In genomic region chr15:27503221-27503620, GRCm38 (mm10) we compare ENCODE assay signal across 12 mouse cellular contexts. TPM values are rescaled to one million over a fixed set of nuclear protein-coding genes. Genes with fewer than 3 reads are reported as not detected.
DNase-seq lines count a peak whose midpoint lies in the region; ATAC-seq and TF ChIP-seq lines count a peak whose summit lies in the region.
"Had no signal": no experiment of that assay in that cellular context is flagged by ENCODE, and none has a peak within 500 bp of the region (broad histone marks: within the 10 kb centered on the region; RNA-seq: fewer than 3 reads in every experiment).

No protein-coding gene starts in this region.

- no peaks in the 10 kb centered on the region for H3K9me3 ChIP-seq in forebrain, postnatal 0 days (ENCODE audit: low read length)
- H3K9me3 ChIP-seq in forebrain, embryonic 10.5 days = no peaks in the 10 kb centered on the region
- H3K9me3 ChIP-seq in stomach, embryonic 16.5 days (replicated peaks; ENCODE audit: control insufficient read depth, low read length) = no peaks in the 10 kb centered on the region
- no peaks in the 10 kb centered on the region for H3K9me3 ChIP-seq in stomach, postnatal 0 days (ENCODE audit: control insufficient read depth, low read length)
- H3K9me3 ChIP-seq: hindbrain, embryonic 10.5 days; limb, embryonic 13.5 days had no signal

- no peak overlapping the region for H3K4me3 ChIP-seq in forebrain, postnatal 0 days (ENCODE audit: low read depth, low read length)
- H3K4me3 ChIP-seq in forebrain, embryonic 10.5 days = no peak overlapping the region
- H3K4me3 ChIP-seq in stomach, embryonic 16.5 days (replicated peaks; ENCODE audit: low read length) = no peak overlapping the region
- no peak overlapping the region for H3K4me3 ChIP-seq in stomach, postnatal 0 days (ENCODE audit: low read depth, low read length)
- H3K4me3 ChIP-seq: hindbrain, embryonic 10.5 days; limb, embryonic 13.5 days had no signal

- DNase-seq in forebrain, postnatal 0 days = peak; percentile 37
- DNase-seq in forebrain, embryonic 10.5 days (ENCODE audit: extremely low spot score, low spot score) = no peak
- no peak for DNase-seq in stomach, postnatal 0 days (ENCODE audit: low spot score)
- DNase-seq in left cerebral cortex, postnatal 36 days (ENCODE audit: low spot score in 2 of 2) = peak; percentile 55 to 69
- peak; percentile 71 for DNase-seq in telencephalon, adult 2 months (ENCODE audit: low read depth, low spot score)
- DNase-seq in urinary bladder, postnatal 4 days (ENCODE audit: low spot score in 2 of 2) = no peak
- DNase-seq in kidney, adult 9 months = no peak
- DNase-seq: adrenal gland, adult 2 months; kidney, postnatal 14 days had no signal

- no peak overlapping the region for H3K9ac ChIP-seq in forebrain, postnatal 0 days
- H3K9ac ChIP-seq in stomach, embryonic 16.5 days (ENCODE audit: low read length) = no peak overlapping the region
- no peak overlapping the region for H3K9ac ChIP-seq in stomach, postnatal 0 days (ENCODE audit: low read length)
- H3K9ac ChIP-seq: limb, embryonic 13.5 days had no signal

- intact Hi-C loops in left cerebral cortex, postnatal 36 days (cut with DNase I) = loop anchor here (5.0 kb wide), 1 partner anchor 36 kb away; the partner anchor contains the start of gene Ank

- TF ChIP-seq EP300 in stomach, postnatal 0 days (optimal IDR thresholded peaks at IDR 0.05) = no peak

- TF ChIP-seq CTCF in forebrain, postnatal 0 days (IDR thresholded peaks at IDR 0.05; ENCODE audit: low read depth) = no peak
- TF ChIP-seq CTCF in stomach, postnatal 0 days (IDR thresholded peaks at IDR 0.05; ENCODE audit: low read depth) = no peak

- H3K36me3 ChIP-seq in forebrain, postnatal 0 days (ENCODE audit: insufficient read depth) = no peaks in the 10 kb centered on the region
- no peaks in the 10 kb centered on the region for H3K36me3 ChIP-seq in forebrain, embryonic 10.5 days (replicated peaks)
- no peaks in the 10 kb centered on the region for H3K36me3 ChIP-seq in stomach, embryonic 16.5 days (ENCODE audit: control insufficient read depth, insufficient read depth, low read length)
- H3K36me3 ChIP-seq in stomach, postnatal 0 days (ENCODE audit: control insufficient read depth, insufficient read depth, low read length) = no peaks in the 10 kb centered on the region
- H3K36me3 ChIP-seq: hindbrain, embryonic 10.5 days; limb, embryonic 13.5 days had no signal

- H3K4me1 ChIP-seq in forebrain, postnatal 0 days (ENCODE audit: insufficient read depth) = no peaks in the 10 kb centered on the region
- H3K4me1 ChIP-seq in forebrain, embryonic 10.5 days = peaks cover 24% of the 10 kb centered on the region
- peaks cover 36% of the 10 kb centered on the region for H3K4me1 ChIP-seq in stomach, embryonic 16.5 days (ENCODE audit: control insufficient read depth, insufficient read depth, low read length)
- H3K4me1 ChIP-seq in stomach, postnatal 0 days (replicated peaks; ENCODE audit: control insufficient read depth, insufficient read depth) = no peaks in the 10 kb centered on the region; the same call in 1 of the 2 replicates

- ATAC-seq in forebrain, postnatal 0 days = peak; percentile 53
- ATAC-seq in stomach, embryonic 16.5 days (ENCODE audit: insufficient read depth, low FRiP score) = no peak
- no peak for ATAC-seq in stomach, postnatal 0 days (ENCODE audit: low FRiP score, low TSS enrichment)

- 0 out of 2 replicates have a peak overlapping the region, but pooled peaks have one; percentile 5 for H3K27ac ChIP-seq in forebrain, postnatal 0 days (ENCODE audit: low read depth, low read length)
- no peak overlapping the region for H3K27ac ChIP-seq in forebrain, embryonic 10.5 days
- peak overlapping the region; percentile 43 for H3K27ac ChIP-seq in stomach, embryonic 16.5 days (ENCODE audit: low read length)
- H3K27ac ChIP-seq in stomach, postnatal 0 days (replicated peaks) = no peak overlapping the region
- H3K27ac ChIP-seq: hindbrain, embryonic 10.5 days; limb, embryonic 13.5 days had no signal

- 62% methylated on average over 9 of the region's 9 CpGs for WGBS in forebrain, postnatal 0 days
- WGBS in forebrain, embryonic 10.5 days = 92% methylated on average over 9 of the region's 9 CpGs
- 53% methylated on average over 9 of the region's 9 CpGs for WGBS in stomach, embryonic 16.5 days
- 41% methylated on average over 9 of the region's 9 CpGs for WGBS in stomach, postnatal 0 days

- H3K4me2 ChIP-seq in forebrain, postnatal 0 days (ENCODE audit: low read depth) = no peak overlapping the region
- H3K4me2 ChIP-seq in stomach, embryonic 16.5 days (ENCODE audit: low read depth, low read length) = no peak overlapping the region
- no peak overlapping the region for H3K4me2 ChIP-seq in stomach, postnatal 0 days (replicated peaks; ENCODE audit: low read depth)
- H3K4me2 ChIP-seq: limb, embryonic 13.5 days had no signal

- H3K27me3 ChIP-seq in forebrain, postnatal 0 days (ENCODE audit: insufficient read depth, low read length) = no peaks in the 10 kb centered on the region
- H3K27me3 ChIP-seq in forebrain, embryonic 10.5 days (ENCODE audit: poor library complexity, severe bottlenecking) = no peaks in the 10 kb centered on the region
- no peaks in the 10 kb centered on the region for H3K27me3 ChIP-seq in stomach, embryonic 16.5 days (ENCODE audit: control insufficient read depth, insufficient read depth, low read length)
- H3K27me3 ChIP-seq in stomach, postnatal 0 days (ENCODE audit: control insufficient read depth, insufficient read depth, low read length) = no peaks in the 10 kb centered on the region
- H3K27me3 ChIP-seq: limb, embryonic 13.5 days had no signal

RNA-seq across cellular contexts. Expression of gene Ank, which starts 36.7 kb away (rescaled TPM):
- total RNA-seq in forebrain, postnatal 0 days (2014; rRNA removed) = 31.5 and 35.5 TPM in 2 replicates
- 18.9 and 22.8 TPM in 2 replicates for polyA plus RNA-seq in forebrain, postnatal 0 days (2015; fragmentation: Nextera tagmentation; extraction: Ambion mirVana)
- polyA plus RNA-seq in forebrain, embryonic 10.5 days (2016; fragmentation: Nextera tagmentation; extraction: Ambion mirVana) = 5.4 and 5.5 TPM in 2 replicates
- polyA plus RNA-seq in stomach, embryonic 16.5 days (2015; fragmentation: Nextera tagmentation; extraction: Ambion mirVana) = 7.4 and 8.2 TPM in 2 replicates
- polyA plus RNA-seq in stomach, postnatal 0 days (2015; fragmentation: Nextera tagmentation; extraction: Ambion mirVana) = 16.2 and 20.3 TPM in 2 replicates
- total RNA-seq in left cerebral cortex, postnatal 36 days (2021) = 100 to 1,000 TPM; 173 to 186 TPM

Comparison
In these comparisons a context has a peak if more than half of its experiments do, and no peak if none do; other contexts are left out.
1. DNase-seq: peak in forebrain, postnatal 0 days (single experiment), left cerebral cortex, postnatal 36 days (2 of 2) and telencephalon, adult 2 months (single experiment); none in forebrain, embryonic 10.5 days (single experiment), stomach, postnatal 0 days (single experiment), urinary bladder, postnatal 4 days (0 of 2) and kidney, adult 9 months (single experiment).
2. H3K27ac ChIP-seq: peak in forebrain, postnatal 0 days (single experiment) and stomach, embryonic 16.5 days (single experiment); none in forebrain, embryonic 10.5 days (single experiment) and stomach, postnatal 0 days (single experiment).